Mouse (Mus musculus): Measurements from ENCODE around the gene Ssr2. TPM values are rescaled to one million over a fixed set of nuclear protein-coding genes. Genes with fewer than 3 reads are reported as not detected.
A peak's percentile ranks its signal among the peaks of the same experiment; 100 is the strongest.

The Ssr2 gene
- polyA plus RNA-seq, 1 experiment, result 206 TPM

- Histone ChIP-seq H3K36me3 (ENCODE audit: control insufficient read depth, insufficient read depth, low read length) (no peaks in the 10 kb centered on the region; the same call in 1 of the 2 replicates), H3K4me3 (ENCODE audit: control insufficient read depth, insufficient read depth, low read length) (no peak overlapping the region), H3K4me1 (replicated peaks; ENCODE audit: control insufficient read depth, insufficient read depth, low read length) (peaks cover 5% of the 10 kb centered on the region), H3K27me3 (ENCODE audit: control insufficient read depth, insufficient read depth, low read length) (no peaks in the 10 kb centered on the region), H3K27ac (ENCODE audit: control insufficient read depth, insufficient read depth, low read length) (no peak overlapping the region)
- DNase-seq, result no peak
- TF ChIP-seq CTCF (IDR thresholded peaks at IDR 0.05; ENCODE audit: borderline replicate concordance, control insufficient read depth, extremely low read depth, insufficient read depth, low read length, poor library complexity) (no peak), POLR2A (IDR thresholded peaks at IDR 0.05; ENCODE audit: control insufficient read depth, extremely low read depth, insufficient read depth, low read length, poor library complexity) (no peak)
- WGBS, result 48% methylated on average over 8 of the region's 8 CpGs
Measured at GRCm38 (mm10) chr3:88578498-88579424, 3.1 kb downstream of the Ssr2 start.

DNA sequence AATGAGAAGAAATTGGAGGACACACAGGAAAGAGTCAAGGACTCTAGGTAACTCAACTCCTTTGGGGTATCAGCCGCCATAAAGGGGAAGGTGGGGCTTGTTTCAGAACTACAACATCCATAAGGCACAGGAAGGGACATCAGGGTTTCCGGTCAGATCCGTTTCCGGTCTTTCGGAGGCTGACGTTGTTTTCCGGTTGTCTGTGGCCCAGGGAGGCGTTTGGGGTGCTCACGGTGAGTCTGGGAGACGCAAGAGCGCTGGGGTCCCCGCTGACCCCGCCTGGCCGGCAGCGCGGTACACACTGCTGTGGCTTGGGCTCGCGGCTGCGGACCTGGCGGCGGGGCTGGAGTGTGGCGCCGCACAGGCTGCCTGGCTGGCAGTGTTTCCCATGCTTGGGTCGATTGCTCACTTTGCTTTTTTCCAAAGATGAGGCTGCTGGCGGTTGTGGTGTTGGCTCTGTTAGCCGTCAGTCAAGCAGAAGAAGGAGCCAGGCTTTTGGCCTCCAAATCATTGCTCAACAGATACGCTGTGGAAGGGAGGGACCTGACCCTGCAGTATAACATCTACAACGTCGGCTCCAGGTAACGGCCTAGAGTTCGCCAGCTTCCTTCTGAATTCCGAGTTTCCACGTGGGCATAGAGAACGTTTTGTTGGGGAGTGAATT, 3.9 kb downstream of the Ssr2 start:
- no peaks in the 10 kb centered on the region for H3K27me3 ChIP-seq (ENCODE audit: control insufficient read depth, insufficient read depth, low read length)
- H3K4me3 ChIP-seq (ENCODE audit: control insufficient read depth, insufficient read depth, low read length), result peak overlapping the region; percentile 96
- no peaks in the 10 kb centered on the region; the same call in 1 of the 2 replicates for H3K36me3 ChIP-seq (ENCODE audit: control insufficient read depth, insufficient read depth, low read length)
- H3K4me1 ChIP-seq (replicated peaks; ENCODE audit: control insufficient read depth, insufficient read depth, low read length), result peaks cover 5% of the 10 kb centered on the region
- peak; percentile 71 for DNase-seq
- under 1% methylated on average over 34 of the region's 34 CpGs for WGBS
- peak; percentile 47; the same call in 1 of the 2 replicates for TF ChIP-seq CTCF (IDR thresholded peaks at IDR 0.05; ENCODE audit: borderline replicate concordance, control insufficient read depth, extremely low read depth, insufficient read depth, low read length, poor library complexity)
- peak; percentile 45; the same call in 1 of the 2 replicates for TF ChIP-seq POLR2A (IDR thresholded peaks at IDR 0.05; ENCODE audit: control insufficient read depth, extremely low read depth, insufficient read depth, low read length, poor library complexity)
- H3K27ac ChIP-seq (ENCODE audit: control insufficient read depth, insufficient read depth, low read length), result no peak overlapping the region

- 96% methylated on average over 6 of the region's 6 CpGs for WGBS
Measured at GRCm38 (mm10) chr3:88585769-88586168, 10.1 kb downstream of the Ssr2 start.

GRCm38 (mm10) chr3:88586640-88587039, 11.0 kb downstream of the Ssr2 start:
- H3K4me1 ChIP-seq (replicated peaks; ENCODE audit: control insufficient read depth, insufficient read depth, low read length), result no peaks in the 10 kb centered on the region
- H3K27ac ChIP-seq (ENCODE audit: control insufficient read depth, insufficient read depth, low read length), result no peak overlapping the region
- no peak overlapping the region for H3K4me3 ChIP-seq (ENCODE audit: control insufficient read depth, insufficient read depth, low read length)
- TF ChIP-seq CTCF (IDR thresholded peaks at IDR 0.05; ENCODE audit: borderline replicate concordance, control insufficient read depth, extremely low read depth, insufficient read depth, low read length, poor library complexity) (no peak), POLR2A (IDR thresholded peaks at IDR 0.05; ENCODE audit: control insufficient read depth, extremely low read depth, insufficient read depth, low read length, poor library complexity) (no peak)
- peaks cover 34% of the 10 kb centered on the region for H3K36me3 ChIP-seq (ENCODE audit: control insufficient read depth, insufficient read depth, low read length)
- H3K27me3 ChIP-seq (ENCODE audit: control insufficient read depth, insufficient read depth, low read length), result no peaks in the 10 kb centered on the region
- 95% methylated on average over 5 of the region's 5 CpGs for WGBS
- DNase-seq, result no peak

More at GRCm38 (mm10) chr3:88585769-88586168, 10.1 kb downstream of the Ssr2 start:
- Histone ChIP-seq H3K4me1 (replicated peaks; ENCODE audit: control insufficient read depth, insufficient read depth, low read length) (no peaks in the 10 kb centered on the region), H3K27me3 (ENCODE audit: control insufficient read depth, insufficient read depth, low read length) (no peaks in the 10 kb centered on the region), H3K36me3 (ENCODE audit: control insufficient read depth, insufficient read depth, low read length) (peaks cover 34% of the 10 kb centered on the region), H3K4me3 (ENCODE audit: control insufficient read depth, insufficient read depth, low read length) (no peak overlapping the region), H3K27ac (ENCODE audit: control insufficient read depth, insufficient read depth, low read length) (no peak overlapping the region)
- TF ChIP-seq POLR2A (IDR thresholded peaks at IDR 0.05; ENCODE audit: control insufficient read depth, extremely low read depth, insufficient read depth, low read length, poor library complexity) (no peak), CTCF (IDR thresholded peaks at IDR 0.05; ENCODE audit: borderline replicate concordance, control insufficient read depth, extremely low read depth, insufficient read depth, low read length, poor library complexity) (no peak)
- DNase-seq, result no peak

DNA sequence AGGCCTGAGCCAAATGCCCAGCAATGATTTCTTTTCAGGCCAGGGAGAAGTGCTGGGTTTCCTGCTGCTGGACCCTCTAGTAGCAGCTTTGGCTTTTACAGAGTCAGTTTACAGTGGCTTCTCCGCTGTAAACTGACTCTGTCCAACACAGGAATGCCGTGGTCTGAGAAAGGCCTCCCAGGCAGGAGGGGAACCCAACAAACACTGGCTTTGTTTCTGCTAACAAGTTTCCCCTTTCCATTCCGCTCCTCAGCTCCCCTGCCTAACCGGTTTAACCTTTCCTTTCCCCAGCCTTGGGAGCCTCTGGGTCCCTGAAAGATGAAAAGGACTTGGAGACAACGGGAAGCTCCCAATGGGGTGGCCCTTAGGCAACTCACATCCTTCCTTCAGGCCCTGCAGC, 14.6 kb downstream of the Ssr2 start:
- Histone ChIP-seq H3K4me3 (ENCODE audit: control insufficient read depth, insufficient read depth, low read length) (no peak overlapping the region), H3K27me3 (ENCODE audit: control insufficient read depth, insufficient read depth, low read length) (no peaks in the 10 kb centered on the region), H3K4me1 (replicated peaks; ENCODE audit: control insufficient read depth, insufficient read depth, low read length) (peaks cover 12% of the 10 kb centered on the region), H3K36me3 (ENCODE audit: control insufficient read depth, insufficient read depth, low read length) (peaks cover 34% of the 10 kb centered on the region), H3K27ac (ENCODE audit: control insufficient read depth, insufficient read depth, low read length) (no peak overlapping the region)
- no peak for DNase-seq
- no peak for TF ChIP-seq CTCF (IDR thresholded peaks at IDR 0.05; ENCODE audit: borderline replicate concordance, control insufficient read depth, extremely low read depth, insufficient read depth, low read length, poor library complexity)
- TF ChIP-seq POLR2A (IDR thresholded peaks at IDR 0.05; ENCODE audit: control insufficient read depth, extremely low read depth, insufficient read depth, low read length, poor library complexity), result no peak
- 80% methylated on average over 5 of the region's 5 CpGs for WGBS

- no peak overlapping the region for H3K27ac ChIP-seq (ENCODE audit: control insufficient read depth, insufficient read depth, low read length)
- H3K27me3 ChIP-seq (ENCODE audit: control insufficient read depth, insufficient read depth, low read length), result no peaks in the 10 kb centered on the region
- peaks cover 27% of the 10 kb centered on the region for H3K36me3 ChIP-seq (ENCODE audit: control insufficient read depth, insufficient read depth, low read length)
- no peak for DNase-seq
- no peak for TF ChIP-seq CTCF (IDR thresholded peaks at IDR 0.05; ENCODE audit: borderline replicate concordance, control insufficient read depth, extremely low read depth, insufficient read depth, low read length, poor library complexity)
- TF ChIP-seq POLR2A (IDR thresholded peaks at IDR 0.05; ENCODE audit: control insufficient read depth, extremely low read depth, insufficient read depth, low read length, poor library complexity), result no peak
- WGBS, result 78% methylated on average over 3 of the region's 3 CpGs
- no peak overlapping the region for H3K4me3 ChIP-seq (ENCODE audit: control insufficient read depth, insufficient read depth, low read length)
- H3K4me1 ChIP-seq (replicated peaks; ENCODE audit: control insufficient read depth, insufficient read depth, low read length), result peaks cover 12% of the 10 kb centered on the region
Measured at GRCm38 (mm10) chr3:88591044-88591443, 15.4 kb downstream of the Ssr2 start.

Data from thymus, adult 2 months (tissue).